Mouse (Mus musculus): ENCODE measurements at regions not wholly inside any gene's neighbourhood (a gene's known extent, or its start where the extent isn't known, plus 50 kb on each side); places are given as distances from the start of the nearest gene placed in this dataset.

- Histone ChIP-seq H3K9ac (ENCODE audit: low read depth, low read length, severe bottlenecking) (no peak overlapping the region), H3K9me3 (ENCODE audit: control insufficient read depth, low read length) (no peaks in the 10 kb centered on the region), H3K4me3 (replicated peaks; ENCODE audit: low read length) (no peak overlapping the region), H3K4me1 (ENCODE audit: control insufficient read depth, insufficient read depth, low read length) (no peaks in the 10 kb centered on the region), H3K27ac (replicated peaks; ENCODE audit: low read depth, low read length) (no peak overlapping the region), H3K27me3 (ENCODE audit: control insufficient read depth, insufficient read depth, low read length) (no peaks in the 10 kb centered on the region), H3K4me2 (replicated peaks; ENCODE audit: low read depth, low read length, severe bottlenecking) (no peak overlapping the region), H3K36me3 (ENCODE audit: control insufficient read depth, insufficient read depth, low read length) (no peaks in the 10 kb centered on the region)
- TF ChIP-seq POLR2A (IDR thresholded peaks at IDR 0.05; ENCODE audit: borderline replicate concordance, extremely low read depth, insufficient read depth, insufficient read length), result no peak
- no peak for ATAC-seq (ENCODE audit: low FRiP score, low read depth)
- no peak for DNase-seq (ENCODE audit: low spot score)
Observed at GRCm38 (mm10) chr5:39390391-39390987, 364.8 kb downstream of the Hs3st1 start.

DNA sequence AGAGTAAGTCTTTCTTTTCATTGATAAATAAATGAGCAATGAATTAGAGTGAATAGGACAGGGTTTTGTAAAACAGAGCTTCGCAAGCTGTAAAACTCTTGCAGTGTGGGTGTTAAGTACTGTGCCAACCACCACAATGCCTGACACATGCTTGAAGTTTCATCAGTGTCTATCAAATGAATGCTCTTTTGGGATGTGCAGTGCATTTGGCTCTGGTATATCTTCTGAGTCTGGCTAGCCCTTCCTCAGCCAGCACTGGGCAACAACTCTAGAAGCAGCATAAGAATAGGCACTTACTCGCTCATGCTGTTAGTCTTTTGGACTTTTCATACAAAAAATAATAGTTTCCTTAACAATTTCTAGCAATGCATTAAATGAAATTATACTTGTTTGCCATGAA is 370.9 kb downstream of the Hs3st1 start:
- no peaks in the 10 kb centered on the region for H3K27me3 ChIP-seq (ENCODE audit: control insufficient read depth, insufficient read depth, low read length)
- no peak overlapping the region for H3K9ac ChIP-seq (ENCODE audit: low read depth, low read length, severe bottlenecking)
- H3K9me3 ChIP-seq (ENCODE audit: control insufficient read depth, low read length), result no peaks in the 10 kb centered on the region
- H3K4me3 ChIP-seq (replicated peaks; ENCODE audit: low read length), result no peak overlapping the region
- H3K4me1 ChIP-seq (ENCODE audit: control insufficient read depth, insufficient read depth, low read length), result no peaks in the 10 kb centered on the region
- DNase-seq (ENCODE audit: low spot score) (no peak), ATAC-seq (ENCODE audit: low FRiP score, low read depth) (no peak)
- WGBS, result 86% methylated on average over 2 of the region's 2 CpGs
- H3K27ac ChIP-seq (replicated peaks; ENCODE audit: low read depth, low read length), result no peak overlapping the region
- no peaks in the 10 kb centered on the region for H3K36me3 ChIP-seq (ENCODE audit: control insufficient read depth, insufficient read depth, low read length)
- TF ChIP-seq POLR2A (IDR thresholded peaks at IDR 0.05; ENCODE audit: borderline replicate concordance, extremely low read depth, insufficient read depth, insufficient read length), result no peak
- no peak overlapping the region for H3K4me2 ChIP-seq (replicated peaks; ENCODE audit: low read depth, low read length, severe bottlenecking)

DNA sequence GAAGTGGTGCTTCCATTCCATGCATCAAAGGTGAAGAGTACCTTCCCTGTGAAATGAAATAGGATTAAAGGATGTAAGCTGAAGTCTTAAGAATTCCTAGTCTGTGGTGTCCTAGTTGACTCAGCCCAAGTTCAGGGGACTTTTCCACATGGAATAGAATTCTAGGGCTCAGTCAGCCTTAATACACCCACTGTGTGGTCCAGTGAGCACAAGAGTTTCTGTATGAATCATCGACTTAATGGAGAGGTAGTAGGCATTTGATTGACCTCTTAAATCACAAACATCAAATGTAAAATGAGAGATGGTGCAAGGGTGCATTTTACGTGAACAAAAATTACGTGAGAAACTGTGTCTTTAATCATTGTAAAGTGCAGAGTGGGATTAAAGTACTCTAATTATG is 381.1 kb downstream of the Hs3st1 start:
- Histone ChIP-seq H3K27me3 (ENCODE audit: control insufficient read depth, insufficient read depth, low read length) (no peaks in the 10 kb centered on the region), H3K4me2 (replicated peaks; ENCODE audit: low read depth, low read length, severe bottlenecking) (no peak overlapping the region), H3K4me1 (ENCODE audit: control insufficient read depth, insufficient read depth, low read length) (no peaks in the 10 kb centered on the region), H3K9me3 (ENCODE audit: control insufficient read depth, low read length) (no peaks in the 10 kb centered on the region), H3K9ac (ENCODE audit: low read depth, low read length, severe bottlenecking) (no peak overlapping the region), H3K27ac (replicated peaks; ENCODE audit: low read depth, low read length) (no peak overlapping the region), H3K4me3 (replicated peaks; ENCODE audit: low read length) (no peak overlapping the region), H3K36me3 (ENCODE audit: control insufficient read depth, insufficient read depth, low read length) (no peaks in the 10 kb centered on the region)
- WGBS, result 72% methylated on average over 3 of the region's 3 CpGs
- TF ChIP-seq POLR2A (IDR thresholded peaks at IDR 0.05; ENCODE audit: borderline replicate concordance, extremely low read depth, insufficient read depth, insufficient read length), result no peak
- ATAC-seq (ENCODE audit: low FRiP score, low read depth), result no peak
- no peak for DNase-seq (ENCODE audit: low spot score)

DNA sequence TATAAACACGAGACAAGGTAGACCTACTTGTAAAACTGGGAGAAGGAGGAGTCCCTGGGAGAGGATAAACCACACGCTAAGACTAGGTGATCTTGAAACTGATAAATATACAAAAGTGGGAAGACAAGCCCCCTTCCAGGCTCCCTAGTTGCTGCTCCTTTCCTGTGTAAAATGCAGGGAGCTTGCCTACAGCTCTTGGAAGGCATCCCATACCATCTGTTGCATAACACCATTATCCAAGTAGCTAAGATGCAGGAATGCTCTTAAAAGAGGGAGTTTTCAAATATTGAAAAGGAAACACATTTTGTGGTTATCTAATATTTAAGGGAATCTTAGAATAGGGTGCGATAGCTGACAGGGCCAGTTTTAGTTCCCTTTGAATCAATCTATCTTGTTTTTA is 406.6 kb downstream of the Hs3st1 start:
- Histone ChIP-seq H3K9me3 (ENCODE audit: control insufficient read depth, low read length) (no peaks in the 10 kb centered on the region), H3K9ac (ENCODE audit: low read depth, low read length, severe bottlenecking) (no peak overlapping the region), H3K27me3 (ENCODE audit: control insufficient read depth, insufficient read depth, low read length) (no peaks in the 10 kb centered on the region), H3K36me3 (ENCODE audit: control insufficient read depth, insufficient read depth, low read length) (no peaks in the 10 kb centered on the region), H3K4me3 (replicated peaks; ENCODE audit: low read length) (no peak overlapping the region), H3K27ac (replicated peaks; ENCODE audit: low read depth, low read length) (no peak overlapping the region), H3K4me1 (ENCODE audit: control insufficient read depth, insufficient read depth, low read length) (no peaks in the 10 kb centered on the region), H3K4me2 (replicated peaks; ENCODE audit: low read depth, low read length, severe bottlenecking) (no peak overlapping the region)
- WGBS, result 81% methylated on average over 3 of the region's 3 CpGs
- TF ChIP-seq POLR2A (IDR thresholded peaks at IDR 0.05; ENCODE audit: borderline replicate concordance, extremely low read depth, insufficient read depth, insufficient read length), result no peak
- DNase-seq (ENCODE audit: low spot score), result no peak
- no peak for ATAC-seq (ENCODE audit: low FRiP score, low read depth)

DNA sequence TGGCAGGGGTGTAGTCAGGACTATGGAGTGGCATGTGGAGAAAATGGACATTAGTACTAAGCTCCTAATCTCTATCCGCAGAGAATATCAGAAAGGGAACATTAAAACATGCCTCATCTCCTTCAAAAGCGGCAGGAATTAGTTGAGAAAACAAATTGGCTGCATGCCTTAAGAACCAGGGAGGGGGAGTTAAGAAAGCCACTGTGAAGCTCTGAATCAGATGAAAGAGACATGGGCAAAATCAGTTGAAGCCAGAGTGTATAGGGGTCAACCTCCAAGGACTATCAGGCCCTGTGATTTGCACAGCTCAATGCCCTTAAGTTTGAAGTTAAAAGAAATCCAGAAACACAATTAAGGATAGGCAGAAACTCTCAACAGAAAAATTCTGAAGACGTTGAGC is 408.3 kb downstream of the Hs3st1 start:
- Histone ChIP-seq H3K9me3 (ENCODE audit: control insufficient read depth, low read length) (no peaks in the 10 kb centered on the region), H3K36me3 (ENCODE audit: control insufficient read depth, insufficient read depth, low read length) (no peaks in the 10 kb centered on the region), H3K27ac (replicated peaks; ENCODE audit: low read depth, low read length) (no peak overlapping the region), H3K4me2 (replicated peaks; ENCODE audit: low read depth, low read length, severe bottlenecking) (no peak overlapping the region), H3K4me1 (ENCODE audit: control insufficient read depth, insufficient read depth, low read length) (no peaks in the 10 kb centered on the region), H3K4me3 (replicated peaks; ENCODE audit: low read length) (no peak overlapping the region), H3K9ac (ENCODE audit: low read depth, low read length, severe bottlenecking) (no peak overlapping the region), H3K27me3 (ENCODE audit: control insufficient read depth, insufficient read depth, low read length) (no peaks in the 10 kb centered on the region)
- WGBS, result 81% methylated on average over 3 of the region's 3 CpGs
- ATAC-seq (ENCODE audit: low FRiP score, low read depth) (no peak), DNase-seq (ENCODE audit: low spot score) (no peak)
- TF ChIP-seq POLR2A (IDR thresholded peaks at IDR 0.05; ENCODE audit: borderline replicate concordance, extremely low read depth, insufficient read depth, insufficient read length), result no peak

DNA sequence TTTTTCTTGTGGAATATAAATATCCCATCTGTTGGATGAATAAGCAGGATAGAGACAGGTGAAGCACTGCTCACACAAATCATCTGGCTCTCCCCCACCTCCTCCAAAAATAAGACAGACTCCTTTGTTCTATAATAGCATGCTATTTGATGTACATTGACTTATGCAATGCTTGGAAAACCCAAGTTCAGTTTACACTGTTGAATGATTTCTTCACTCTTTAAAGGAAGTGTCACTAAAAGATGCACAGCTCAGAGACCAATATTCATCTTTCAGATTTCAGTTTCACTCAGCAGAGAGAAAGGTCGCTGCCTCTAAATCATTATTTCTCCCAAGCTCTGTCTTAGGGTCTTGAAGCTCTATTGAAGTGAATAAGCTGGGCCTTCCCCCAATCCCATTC is 417.4 kb downstream of the Hs3st1 start:
- Histone ChIP-seq H3K4me2 (replicated peaks; ENCODE audit: low read depth, low read length, severe bottlenecking) (no peak overlapping the region), H3K4me3 (replicated peaks; ENCODE audit: low read length) (no peak overlapping the region), H3K9me3 (ENCODE audit: control insufficient read depth, low read length) (no peaks in the 10 kb centered on the region), H3K9ac (ENCODE audit: low read depth, low read length, severe bottlenecking) (no peak overlapping the region), H3K36me3 (ENCODE audit: control insufficient read depth, insufficient read depth, low read length) (no peaks in the 10 kb centered on the region), H3K27ac (replicated peaks; ENCODE audit: low read depth, low read length) (no peak overlapping the region), H3K27me3 (ENCODE audit: control insufficient read depth, insufficient read depth, low read length) (no peaks in the 10 kb centered on the region), H3K4me1 (ENCODE audit: control insufficient read depth, insufficient read depth, low read length) (no peaks in the 10 kb centered on the region)
- DNase-seq (ENCODE audit: low spot score) (no peak), ATAC-seq (ENCODE audit: low FRiP score, low read depth) (no peak)
- WGBS, result 74% methylated on average over 1 of the region's 1 CpGs
- no peak for TF ChIP-seq POLR2A (IDR thresholded peaks at IDR 0.05; ENCODE audit: borderline replicate concordance, extremely low read depth, insufficient read depth, insufficient read length)
